Mouse (Mus musculus) CH12.LX (cell line): ENCODE measurements around the gene Amd1. TPM values are rescaled to one million over a fixed set of nuclear protein-coding genes. Genes with fewer than 3 reads are reported as not detected.

Experiments
- DNase-seq: peaks from one replicate; pipeline ENCODE4 v3.0.0-alpha.2; 2013; ENCODE audit errors: extremely low read depth
- H3K27ac ChIP-seq: 2 replicates; pipeline ENCODE4 v1.5.1; 2012; ENCODE audit warnings: low read depth, mild to moderate bottlenecking, control low read depth, moderate library complexity; ENCODE audit not compliant: insufficient read depth
- H3K27me3 ChIP-seq: replicated peaks from 2 replicates; pipeline ENCODE3; 2012; ENCODE audit warnings: inconsistent platforms
- H3K36me3 ChIP-seq, 2 experiments: replicated peaks in 1 of 2; 2 replicates each; pipeline versions ENCODE3 to v1.6.1; 2012; ENCODE audit warnings: inconsistent platforms in 1 of 2, low read length in 1 of 2, mild to moderate bottlenecking in 1 of 2, mixed read lengths in 1 of 2, moderate library complexity in 1 of 2; ENCODE audit not compliant: control insufficient read depth in 1 of 2, insufficient read depth in 1 of 2
- H3K4me1 ChIP-seq, 2 experiments: 2 replicates each; pipeline ENCODE4 v1.6.1; 2012; ENCODE audit warnings: inconsistent platforms in 1 of 2, moderate library complexity in 1 of 2; ENCODE audit not compliant: insufficient read depth in 2 of 2, control insufficient read depth in 1 of 2
- H3K4me2 ChIP-seq: 2 replicates; pipeline ENCODE4 v1.6.1; 2012; ENCODE audit warnings: low read depth, mild to moderate bottlenecking, control low read depth; ENCODE audit not compliant: poor library complexity, insufficient read depth, severe bottlenecking
- H3K4me3 ChIP-seq, 3 experiments: fragments of 150-350 bp in 1 of 3; sonication (generic) in 1 of 3; replicated peaks in 1 of 3; 2 replicates each; pipeline versions ENCODE3 to v1.5.1; 2011 to 2012; ENCODE audit warnings: low read depth in 2 of 3, low read length in 2 of 3, mild to moderate bottlenecking in 2 of 3, moderate library complexity in 2 of 3, control low read depth in 1 of 3, improper control_type of control experiment in 1 of 3, inconsistent platforms in 1 of 3, mixed read lengths in 1 of 3; ENCODE audit not compliant: poor library complexity in 1 of 3
- H3K79me2 ChIP-seq: replicated peaks from 2 replicates; pipeline ENCODE4 v1.6.1; 2012; ENCODE audit warnings: mild to moderate bottlenecking, moderate library complexity; ENCODE audit not compliant: control insufficient read depth, poor library complexity, insufficient read depth, severe bottlenecking; ENCODE audit errors: extremely low read depth
- H3K9ac ChIP-seq: 2 replicates; pipeline ENCODE4 v1.6.1; 2012; ENCODE audit warnings: low read depth, mild to moderate bottlenecking, control low read depth, moderate library complexity; ENCODE audit not compliant: insufficient read depth
- H3K9me3 ChIP-seq: replicated peaks from 2 replicates; pipeline ENCODE3; 2012; ENCODE audit warnings: low read length, inconsistent platforms, mixed read lengths
- BHLHE40 ChIP-seq: IDR thresholded peaks from 2 replicates; pipeline ENCODE4 v1.6.1; 2011; ENCODE audit warnings: mild to moderate bottlenecking, low read depth, low read length, improper control_type of control experiment
- CTCF ChIP-seq, 2 experiments: IDR thresholded peaks in 1 of 2; conservative IDR thresholded peaks in 1 of 2; 2 replicates each; pipeline ENCODE4 v1.5.1; 2011 to 2012; ENCODE audit warnings: low read depth in 2 of 2, low read length in 2 of 2, improper control_type of control experiment in 1 of 2, inconsistent platforms in 1 of 2, mild to moderate bottlenecking in 1 of 2, moderate library complexity in 1 of 2
- E2F4 ChIP-seq: IDR thresholded peaks from 2 replicates; pipeline ENCODE4 v1.6.1; 2011; ENCODE audit warnings: low read depth, low read length, improper control_type of control experiment; ENCODE audit not compliant: insufficient replicate concordance
- ELF1 ChIP-seq: IDR thresholded peaks from 2 replicates; pipeline ENCODE4 v1.6.1; 2014; ENCODE audit warnings: low read depth, mild to moderate bottlenecking, inconsistent platforms, low read length, improper control_type of control experiment
- EP300 ChIP-seq: IDR thresholded peaks from 2 replicates; pipeline ENCODE4 v1.6.1; 2011; ENCODE audit warnings: low read length, improper control_type of control experiment
- ETS1 ChIP-seq: conservative IDR thresholded peaks from 2 replicates; pipeline ENCODE4 v1.6.1; 2012; ENCODE audit warnings: low read depth, mild to moderate bottlenecking, inconsistent platforms, low read length, improper control_type of control experiment, moderate library complexity
- HCFC1 ChIP-seq: IDR thresholded peaks from 2 replicates; pipeline ENCODE4 v1.6.1; 2012; ENCODE audit warnings: low read depth, mild to moderate bottlenecking, inconsistent platforms, low read length, improper control_type of control experiment
- JUN ChIP-seq: IDR thresholded peaks from 2 replicates; pipeline ENCODE4 v1.6.1; 2011; ENCODE audit warnings: low read depth, mild to moderate bottlenecking, low read length, improper control_type of control experiment, moderate library complexity; ENCODE audit not compliant: insufficient read depth
- JUND ChIP-seq: conservative IDR thresholded peaks from 2 replicates; pipeline ENCODE4 v1.6.1; 2011; ENCODE audit warnings: low read depth, low read length, improper control_type of control experiment
- KAT2A ChIP-seq: IDR thresholded peaks from 2 replicates; pipeline ENCODE4 v1.6.1; 2012; ENCODE audit warnings: low read length, improper control_type of control experiment, inconsistent platforms; ENCODE audit not compliant: insufficient replicate concordance
- MAFK ChIP-seq: IDR thresholded peaks from 2 replicates; pipeline ENCODE4 v1.6.1; 2011; ENCODE audit warnings: low read length, improper control_type of control experiment; ENCODE audit not compliant: insufficient replicate concordance
- MAX ChIP-seq: IDR thresholded peaks from 2 replicates; pipeline ENCODE4 v1.6.1; 2011; ENCODE audit warnings: low read length, improper control_type of control experiment
- MAZ ChIP-seq: IDR thresholded peaks from 2 replicates; pipeline ENCODE4 v1.6.1; 2012; ENCODE audit warnings: low read depth, mild to moderate bottlenecking, inconsistent platforms, low read length, improper control_type of control experiment, moderate library complexity
- MXI1 ChIP-seq: IDR thresholded peaks from 2 replicates; pipeline ENCODE4 v1.6.1; 2011; ENCODE audit warnings: mild to moderate bottlenecking, low read depth, low read length, improper control_type of control experiment
- NELFE ChIP-seq: IDR thresholded peaks from 2 replicates; pipeline ENCODE4 v1.6.1; 2011; ENCODE audit warnings: low read depth, low read length, improper control_type of control experiment
- NRF1 ChIP-seq: IDR thresholded peaks from 2 replicates; pipeline ENCODE4 v1.6.1; 2014; ENCODE audit warnings: low read depth, mild to moderate bottlenecking, inconsistent platforms, low read length, improper control_type of control experiment, moderate library complexity
- POLR2A ChIP-seq: IDR thresholded peaks from 2 replicates; pipeline ENCODE4 v1.6.1; 2011; ENCODE audit warnings: low read depth, mild to moderate bottlenecking, improper control_type of control experiment, low read length
- POLR2AphosphoS2 ChIP-seq: IDR thresholded peaks from 2 replicates; pipeline ENCODE4 v1.6.1; 2011; ENCODE audit warnings: low read depth, low read length, improper control_type of control experiment
- RAD21 ChIP-seq: IDR thresholded peaks from 2 replicates; pipeline ENCODE4 v1.6.1; 2011; ENCODE audit warnings: low read depth, mild to moderate bottlenecking, low read length, improper control_type of control experiment, moderate library complexity
- RCOR1 ChIP-seq: conservative IDR thresholded peaks from 2 replicates; pipeline ENCODE4 v1.6.1; 2012; ENCODE audit warnings: low read depth, mild to moderate bottlenecking, inconsistent platforms, low read length, improper control_type of control experiment
- SMC3 ChIP-seq: IDR thresholded peaks from 2 replicates; pipeline ENCODE4 v1.6.1; 2011; ENCODE audit warnings: low read depth, low read length, improper control_type of control experiment
- UBTF ChIP-seq: IDR thresholded peaks from 2 replicates; pipeline ENCODE4 v1.6.1; 2012; ENCODE audit warnings: low read depth, mild to moderate bottlenecking, inconsistent platforms, low read length, improper control_type of control experiment, moderate library complexity
- USF1 ChIP-seq: IDR thresholded peaks from 2 replicates; pipeline ENCODE4 v1.6.1; 2014; ENCODE audit warnings: low read depth, mild to moderate bottlenecking, inconsistent platforms, low read length, improper control_type of control experiment
- USF2 ChIP-seq: conservative IDR thresholded peaks from 2 replicates; pipeline ENCODE4 v1.6.1; 2011; ENCODE audit warnings: low read depth, low read length, improper control_type of control experiment
- ZC3H11A ChIP-seq: IDR thresholded peaks from 2 replicates; pipeline ENCODE4 v1.6.1; 2012; ENCODE audit warnings: low read depth, mild to moderate bottlenecking, inconsistent platforms, low read length, improper control_type of control experiment
- ZKSCAN1 ChIP-seq: IDR thresholded peaks from 2 replicates; pipeline ENCODE4 v1.6.1; 2012; ENCODE audit warnings: low read depth, inconsistent platforms, low read length, improper control_type of control experiment, borderline replicate concordance
- ZMIZ1 ChIP-seq: IDR thresholded peaks from 2 replicates; pipeline ENCODE4 v1.6.1; 2012; ENCODE audit warnings: low read depth, mild to moderate bottlenecking, inconsistent platforms, low read length, improper control_type of control experiment
- ZNF384 ChIP-seq: IDR thresholded peaks from 2 replicates; pipeline ENCODE4 v1.6.1; 2012; ENCODE audit warnings: low read depth, low read length, improper control_type of control experiment, inconsistent platforms
- dilution Hi-C: fragments of 300-500 bp; cut with MboI; formaldehyde crosslinking; loops from 2 replicates; pipeline ENCODE4 v1.14.3; 2020; ENCODE audit warnings: low sequenced_read_pairs; ENCODE audit not compliant: extremely low pct_unique_long_range_greater_than_20kb, extremely low pct_ligation_motif_present
- in situ Hi-C: fragments of 300-500 bp; cut with MboI; formaldehyde crosslinking; loops from 3 replicates; pipeline ENCODE4 v1.14.3; 2019; ENCODE audit warnings: low sequenced_read_pairs, low pct_ligation_motif_present, low pct_unique_long_range_greater_than_20kb, mixed read lengths
- polyA plus RNA-seq: library from polyadenylated mRNA; unstranded; fragments of >175 nt; gene quantifications from 2 replicates; pipeline ENCODE4 v1.2.1, GENCODE M21; 2012; ENCODE audit warnings: low read depth; ENCODE audit not compliant: insufficient read length
- total RNA-seq, 2 experiments: library from RNA; depleted of rRNA; stranded (reverse); fragments of 300-350 nt in 1 of 2; fragments of >200 nt in 1 of 2; gene quantifications; 2 replicates each; pipeline ENCODE4 v1.2.3; 2012 to 2014

The Amd1 gene
- total and polyA plus RNA-seq, 3 experiments, result 88.3 to 266 (median 165) TPM

GRCm38 (mm10) chr10:40258976-40259375, 43.0 kb downstream of the Amd1 start:
- Histone ChIP-seq H3K9me3 (no peaks in the 10 kb centered on the region), H3K36me3 (peaks cover 2 to 8% of the 10 kb centered on the region in 2 experiments), H3K27ac (0 out of 2 replicates have a peak overlapping the region, but pooled peaks have one; percentile 38), H3K79me2 (no peaks in the 10 kb centered on the region), H3K4me3 (no peak overlapping the region), H3K4me2 (peak overlapping the region; percentile 63), H3K4me1 (peaks cover 8 to 28% of the 10 kb centered on the region in 2 experiments), H3K27me3 (no peaks in the 10 kb centered on the region), H3K9ac (no peak overlapping the region)
- in situ Hi-C loops, result loop anchor here (5.0 kb wide), 1 partner anchor 268 kb away; no protein-coding TSS in a partner anchor
- no peak for DNase-seq
- TF ChIP-seq POLR2AphosphoS2 (no peak), CTCF (conservative IDR thresholded peaks at IDR 0.05 in 1 of 2, IDR thresholded peaks at IDR 0.05 in 1 of 2; ENCODE audit: low read depth in 2 of 2, low read length in 2 of 2) (peak; percentile 49 to 80; a peak in 3 of 4 replicates), EP300 (no peak), JUND (0 out of 2 replicates have a peak, but pooled peaks have one; percentile 4), SMC3 (peak; percentile 59), RAD21 (peak; percentile 83), ZMIZ1 (no peak), MXI1 (no peak), JUN (no peak), NELFE (no peak)
- dilution Hi-C loops, result no loop called here

GRCm38 (mm10) chr10:40258401-40258966, 43.5 kb downstream of the Amd1 start:
- H3K27ac ChIP-seq, result peak overlapping the region; percentile 38
- DNase-seq, result peak; percentile 98
- no peaks in the 10 kb centered on the region for H3K9me3 ChIP-seq
- no peak overlapping the region for H3K9ac ChIP-seq
- dilution Hi-C loops, result no loop called here
- in situ Hi-C loops, result loop anchor here (5.0 kb wide), 1 partner anchor 269 kb away; no protein-coding TSS in a partner anchor
- H3K79me2 ChIP-seq, result no peaks in the 10 kb centered on the region
- H3K36me3 ChIP-seq, result peaks cover 6 to 12% of the 10 kb centered on the region in 2 experiments
- H3K27me3 ChIP-seq, result no peaks in the 10 kb centered on the region
- no peak overlapping the region for H3K4me2 ChIP-seq
- no peak overlapping the region for H3K4me3 ChIP-seq
- peaks cover 8 to 28% of the 10 kb centered on the region in 2 experiments for H3K4me1 ChIP-seq
- TF ChIP-seq ZMIZ1 (peak; percentile 100), JUN (peak; percentile 60; the same call in 1 of the 2 replicates), ELF1 (no peak), NELFE (peak; percentile 100), USF1 (no peak; the same call in 1 of the 2 replicates), NRF1 (peak; percentile 60; the same call in 1 of the 2 replicates), MAZ (peak; percentile 83; the same call in 1 of the 2 replicates), SMC3 (peak; percentile 19; the same call in 1 of the 2 replicates), MXI1 (no peak; the same call in 1 of the 2 replicates), BHLHE40 (peak; percentile 94), ZC3H11A (peak; percentile 47; the same call in 1 of the 2 replicates), ZKSCAN1 (no peak), KAT2A (peak; percentile 77; the same call in 1 of the 2 replicates), USF2 (0 out of 2 replicates have a peak, but pooled peaks have one; percentile 18), MAFK (peak; percentile 84), HCFC1 (peak; percentile 80), ZNF384 (0 out of 2 replicates have a peak, but pooled peaks have one; percentile 60), ETS1 (peak; percentile 98), E2F4 (0 out of 2 replicates have a peak, but pooled peaks have one; percentile 49), POLR2AphosphoS2 (peak; percentile 100), RAD21 (no peak), RCOR1 (peak; percentile 98), CTCF (conservative IDR thresholded peaks at IDR 0.05 in 1 of 2, IDR thresholded peaks at IDR 0.05 in 1 of 2; ENCODE audit: low read depth in 2 of 2, low read length in 2 of 2) (peak in 1 of 2 experiments; percentile 18; a peak in 2 of 4 replicates), POLR2A (peak; percentile 100), MAX (peak; percentile 35; the same call in 1 of the 2 replicates), UBTF (peak; percentile 88; the same call in 1 of the 2 replicates), EP300 (peak; percentile 54)
